Mouse (Mus musculus): ENCODE results near the gene Car10. TPM values are rescaled to one million over a fixed set of nuclear protein-coding genes. Genes with fewer than 3 reads are reported as not detected.

The Car10 gene
- polyA plus RNA-seq, 1 experiment from 2014 or later = 51.5 TPM

DNA sequence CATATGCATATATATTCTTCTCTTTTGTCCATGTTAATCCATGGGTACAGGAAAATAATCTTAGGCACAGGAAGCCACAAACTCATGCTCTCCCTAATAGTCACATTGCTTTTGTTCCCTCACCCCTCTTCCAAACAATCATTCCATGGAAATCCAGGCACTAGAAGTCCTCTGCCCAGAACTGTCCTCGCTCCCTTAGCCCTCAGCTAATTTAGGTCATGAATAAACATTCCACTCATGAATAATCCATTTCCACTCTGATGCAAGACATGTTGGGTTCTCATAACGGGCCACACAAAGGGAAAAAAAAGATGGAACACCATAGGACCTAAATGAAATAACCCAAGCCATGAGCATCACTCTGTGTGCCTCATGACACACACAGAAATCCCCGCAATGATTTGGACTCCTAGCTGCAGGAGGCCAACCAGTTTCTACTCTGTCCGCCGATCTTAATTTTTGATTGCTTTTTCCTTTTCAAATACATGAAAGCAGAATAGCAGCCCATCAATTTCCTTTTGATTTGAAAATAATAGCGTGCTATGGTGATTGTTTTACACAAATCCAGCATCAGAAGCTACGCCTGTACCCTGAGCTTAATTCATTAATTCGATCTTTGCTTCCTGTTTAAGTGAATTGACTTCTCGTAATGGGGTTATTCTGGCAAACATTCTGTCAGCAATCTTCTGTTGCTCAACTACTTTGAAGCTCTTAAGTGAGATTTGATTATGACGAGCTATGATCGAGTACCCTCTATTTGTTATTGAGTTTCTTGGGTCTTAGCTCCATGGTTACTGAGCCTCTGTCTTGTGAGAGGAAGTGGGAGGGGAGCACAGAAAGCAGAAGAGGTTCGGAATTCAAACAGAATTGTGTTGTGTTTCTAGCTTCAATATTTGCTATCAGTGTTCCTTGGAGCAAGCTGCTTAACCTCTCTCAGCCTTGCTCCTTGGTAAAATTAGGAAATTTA is 350.7 kb downstream of the Car10 start:
- Histone ChIP-seq H3K4me3 (replicated peaks; ENCODE audit: low read length) (no peak overlapping the region), H3K9me3 (ENCODE audit: control insufficient read depth, low read length) (no peaks in the 10 kb centered on the region), H3K27ac (no peak overlapping the region), H3K27me3 (ENCODE audit: control insufficient read depth, insufficient read depth, low read length) (no peaks in the 10 kb centered on the region), H3K9ac (no peak overlapping the region), H3K4me1 (replicated peaks; ENCODE audit: control insufficient read depth, insufficient read depth, low read length) (0 out of 2 replicates have a peak, but pooled peaks cover 7% of the 10 kb centered on the region), H3K36me3 (replicated peaks; ENCODE audit: control insufficient read depth, insufficient read depth) (no peaks in the 10 kb centered on the region), H3K4me2 (replicated peaks) (no peak overlapping the region)
- DNase-seq (ENCODE audit: low spot score) (no peak), ATAC-seq (ENCODE audit: low FRiP score) (no peak)
- WGBS = 62% methylated on average over 12 of the region's 12 CpGs

DNA sequence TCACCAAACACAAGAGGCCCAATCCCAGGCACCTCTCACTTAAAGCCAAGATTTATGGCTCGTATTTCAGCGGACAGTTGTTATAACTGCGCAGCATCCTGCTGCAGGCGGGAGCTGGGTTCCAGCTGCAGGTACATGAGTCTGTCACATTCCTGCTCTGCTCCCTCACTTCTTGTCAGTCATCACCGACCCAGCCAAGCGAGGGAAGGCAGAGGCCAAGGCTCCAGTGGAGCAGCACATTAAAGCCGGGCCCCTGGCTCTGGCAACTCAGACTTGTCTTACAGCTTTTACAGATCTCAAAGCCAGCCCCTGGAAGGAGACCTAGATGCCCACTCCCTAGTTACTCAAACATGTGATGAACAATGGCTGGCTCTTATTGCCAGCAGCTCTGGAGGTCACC is 352.7 kb downstream of the Car10 start:
- DNase-seq (ENCODE audit: low spot score) (no peak), ATAC-seq (ENCODE audit: low FRiP score) (no peak)
- no peaks in the 10 kb centered on the region for H3K36me3 ChIP-seq (replicated peaks; ENCODE audit: control insufficient read depth, insufficient read depth)
- H3K9ac ChIP-seq = no peak overlapping the region
- no peaks in the 10 kb centered on the region for H3K27me3 ChIP-seq (ENCODE audit: control insufficient read depth, insufficient read depth, low read length)
- no peaks in the 10 kb centered on the region for H3K9me3 ChIP-seq (ENCODE audit: control insufficient read depth, low read length)
- H3K4me3 ChIP-seq (replicated peaks; ENCODE audit: low read length) = no peak overlapping the region
- 70% methylated on average over 7 of the region's 7 CpGs for WGBS
- H3K4me2 ChIP-seq (replicated peaks) = no peak overlapping the region
- 0 out of 2 replicates have a peak, but pooled peaks cover 7% of the 10 kb centered on the region for H3K4me1 ChIP-seq (replicated peaks; ENCODE audit: control insufficient read depth, insufficient read depth, low read length)
- H3K27ac ChIP-seq = no peak overlapping the region

DNA sequence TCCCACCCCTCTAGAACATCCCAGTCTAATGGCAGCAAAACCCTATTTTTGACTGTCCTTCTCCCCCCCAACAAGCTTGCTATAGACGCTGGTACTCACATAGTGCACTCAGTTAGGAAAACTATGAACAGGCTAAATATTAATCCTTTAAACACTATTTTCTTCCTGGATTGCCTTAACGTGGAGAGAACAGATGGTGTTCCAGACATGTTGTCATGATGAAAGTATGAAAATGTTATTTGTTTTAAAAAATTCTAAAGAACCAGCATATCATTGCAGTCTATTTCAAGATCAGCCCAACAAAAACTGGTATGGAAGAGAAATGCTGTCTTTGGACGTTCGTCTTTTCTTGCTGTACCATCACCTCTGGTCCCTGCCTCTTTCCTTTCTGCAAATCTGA is 368.4 kb downstream of the Car10 start:
- WGBS = 82% methylated on average over 4 of the region's 4 CpGs
- H3K4me3 ChIP-seq (replicated peaks; ENCODE audit: low read length) = no peak overlapping the region
- no peak overlapping the region for H3K9ac ChIP-seq
- H3K27ac ChIP-seq = no peak overlapping the region
- no peaks in the 10 kb centered on the region for H3K36me3 ChIP-seq (replicated peaks; ENCODE audit: control insufficient read depth, insufficient read depth)
- no peaks in the 10 kb centered on the region for H3K27me3 ChIP-seq (ENCODE audit: control insufficient read depth, insufficient read depth, low read length)
- no peaks in the 10 kb centered on the region for H3K9me3 ChIP-seq (ENCODE audit: control insufficient read depth, low read length)
- peaks cover 4% of the 10 kb centered on the region for H3K4me1 ChIP-seq (replicated peaks; ENCODE audit: control insufficient read depth, insufficient read depth, low read length)
- H3K4me2 ChIP-seq (replicated peaks) = no peak overlapping the region
- ATAC-seq (ENCODE audit: low FRiP score) = no peak
- DNase-seq (ENCODE audit: low spot score) = no peak

DNA sequence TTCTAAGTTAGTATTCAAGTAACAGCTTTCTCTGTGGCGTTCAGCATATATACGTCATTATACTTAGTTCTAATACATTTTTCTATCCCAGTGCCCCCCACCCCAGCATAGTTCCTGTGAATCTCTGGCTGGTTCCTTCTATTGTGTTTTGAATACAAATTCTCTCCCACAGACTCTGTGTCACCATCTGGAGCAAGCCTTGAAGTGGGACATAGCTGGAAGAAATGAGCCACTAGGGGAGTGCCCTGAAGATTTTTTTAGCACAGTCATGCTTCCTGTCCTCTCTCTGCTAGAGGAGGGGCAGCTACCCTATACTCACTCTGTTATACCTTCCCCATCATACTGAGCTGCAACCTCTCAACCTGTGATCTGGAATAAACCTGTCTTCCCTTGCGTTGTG is 369.9 kb downstream of the Car10 start:
- DNase-seq (ENCODE audit: low spot score) = no peak
- no peaks in the 10 kb centered on the region for H3K36me3 ChIP-seq (replicated peaks; ENCODE audit: control insufficient read depth, insufficient read depth)
- no peak overlapping the region for H3K4me3 ChIP-seq (replicated peaks; ENCODE audit: low read length)
- H3K27me3 ChIP-seq (ENCODE audit: control insufficient read depth, insufficient read depth, low read length) = no peaks in the 10 kb centered on the region
- H3K4me2 ChIP-seq (replicated peaks) = no peak overlapping the region
- no peak overlapping the region for H3K9ac ChIP-seq
- no peak overlapping the region for H3K27ac ChIP-seq
- 82% methylated on average over 3 of the region's 3 CpGs for WGBS
- no peak for ATAC-seq (ENCODE audit: low FRiP score)
- no peaks in the 10 kb centered on the region for H3K9me3 ChIP-seq (ENCODE audit: control insufficient read depth, low read length)
- peaks cover 10% of the 10 kb centered on the region for H3K4me1 ChIP-seq (replicated peaks; ENCODE audit: control insufficient read depth, insufficient read depth, low read length)

DNA sequence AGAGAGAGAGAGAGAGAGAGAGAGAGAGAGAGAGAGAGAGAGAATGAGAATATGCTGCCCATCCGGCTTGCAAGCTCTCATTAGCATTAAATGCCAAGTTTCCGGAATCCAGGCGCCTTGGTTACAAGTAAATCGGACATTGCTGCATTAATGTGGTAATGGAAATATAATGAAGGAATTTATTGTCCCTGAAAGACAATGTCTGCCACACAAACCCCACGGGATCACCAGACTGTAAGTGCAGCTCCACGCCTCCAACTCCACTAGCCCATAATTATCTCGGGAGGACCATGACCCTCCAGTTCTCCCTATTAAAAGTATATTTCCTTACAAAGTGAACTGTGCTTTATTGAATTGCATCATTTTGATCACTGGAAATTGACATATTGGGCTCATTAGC is 372.9 kb downstream of the Car10 start:
- no peaks in the 10 kb centered on the region for H3K9me3 ChIP-seq (ENCODE audit: control insufficient read depth, low read length)
- H3K27ac ChIP-seq = no peak overlapping the region
- H3K4me3 ChIP-seq (replicated peaks; ENCODE audit: low read length) = no peak overlapping the region
- 12% methylated on average over 7 of the region's 7 CpGs for WGBS
- DNase-seq (ENCODE audit: low spot score) (peak; percentile 63), ATAC-seq (ENCODE audit: low FRiP score) (no peak)
- peak overlapping the region; percentile 20; the same call in 1 of the 2 replicates for H3K9ac ChIP-seq
- H3K27me3 ChIP-seq (ENCODE audit: control insufficient read depth, insufficient read depth, low read length) = no peaks in the 10 kb centered on the region
- peak overlapping the region; percentile 25 for H3K4me2 ChIP-seq (replicated peaks)
- H3K4me1 ChIP-seq (replicated peaks; ENCODE audit: control insufficient read depth, insufficient read depth, low read length) = peaks cover 10% of the 10 kb centered on the region
- no peaks in the 10 kb centered on the region for H3K36me3 ChIP-seq (replicated peaks; ENCODE audit: control insufficient read depth, insufficient read depth)

DNA sequence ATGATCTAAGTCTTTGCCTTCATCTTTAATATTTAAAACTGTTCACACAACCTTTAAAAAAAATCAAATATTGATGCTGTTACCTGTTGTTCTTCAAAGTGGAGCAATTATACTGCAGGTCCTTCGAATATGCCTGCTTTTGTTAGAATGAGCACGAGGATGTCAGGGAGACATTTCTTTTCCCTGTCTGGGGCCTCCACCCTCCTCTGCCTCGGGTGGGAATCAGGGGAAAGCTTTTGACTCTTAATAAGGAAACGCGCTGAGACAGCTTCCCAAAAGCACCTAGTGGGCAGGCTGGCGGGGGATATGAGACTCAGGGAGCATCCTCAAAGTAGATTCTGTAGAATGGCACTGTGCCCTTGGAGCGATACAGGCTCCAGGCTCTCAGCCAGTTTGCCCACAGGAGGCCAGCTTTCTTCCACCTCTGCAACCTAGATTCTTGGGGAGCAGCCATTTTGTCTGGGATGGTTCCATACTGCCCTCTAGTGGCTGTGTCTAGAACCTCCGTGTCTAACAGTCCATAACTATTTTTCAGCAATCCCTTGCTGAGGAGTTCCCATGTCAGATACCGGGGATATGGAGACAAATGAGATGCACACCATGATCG is 373.8 kb downstream of the Car10 start:
- Histone ChIP-seq H3K4me1 (replicated peaks; ENCODE audit: control insufficient read depth, insufficient read depth, low read length) (peaks cover 10% of the 10 kb centered on the region), H3K36me3 (replicated peaks; ENCODE audit: control insufficient read depth, insufficient read depth) (no peaks in the 10 kb centered on the region), H3K4me3 (replicated peaks; ENCODE audit: low read length) (no peak overlapping the region), H3K9me3 (ENCODE audit: control insufficient read depth, low read length) (no peaks in the 10 kb centered on the region), H3K4me2 (replicated peaks) (peak overlapping the region; percentile 27; the same call in 1 of the 2 replicates), H3K9ac (no peak overlapping the region), H3K27ac (peak overlapping the region; percentile 51; the same call in 1 of the 2 replicates), H3K27me3 (ENCODE audit: control insufficient read depth, insufficient read depth, low read length) (no peaks in the 10 kb centered on the region)
- DNase-seq (ENCODE audit: low spot score) = peak; percentile 90
- peak; percentile 72 for ATAC-seq (ENCODE audit: low FRiP score)
- 19% methylated on average over 10 of the region's 10 CpGs for WGBS

DNA sequence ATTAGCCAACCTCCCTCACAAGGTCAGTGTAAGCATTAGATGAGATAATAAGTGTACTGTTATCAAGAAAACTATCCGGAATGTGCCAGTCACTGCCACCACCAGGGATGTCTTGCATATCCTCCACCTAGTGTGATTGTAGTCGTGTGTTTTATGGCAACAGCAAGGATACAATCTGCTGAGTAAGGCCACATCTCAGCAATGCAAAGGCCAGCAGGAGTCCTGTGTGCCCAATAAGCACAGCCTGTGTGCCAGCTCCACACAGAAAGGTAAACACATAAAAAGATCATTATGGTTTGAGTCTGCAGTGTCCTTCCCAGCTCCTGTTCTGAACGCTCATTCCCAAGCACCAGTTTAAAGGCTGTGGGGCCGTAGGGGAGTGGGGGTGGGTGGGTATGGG is 386.8 kb downstream of the Car10 start:
- Histone ChIP-seq H3K4me3 (replicated peaks; ENCODE audit: low read length) (no peak overlapping the region), H3K36me3 (replicated peaks; ENCODE audit: control insufficient read depth, insufficient read depth) (no peaks in the 10 kb centered on the region), H3K27me3 (ENCODE audit: control insufficient read depth, insufficient read depth, low read length) (no peaks in the 10 kb centered on the region), H3K9me3 (ENCODE audit: control insufficient read depth, low read length) (no peaks in the 10 kb centered on the region), H3K9ac (no peak overlapping the region), H3K27ac (no peak overlapping the region), H3K4me2 (replicated peaks) (no peak overlapping the region), H3K4me1 (replicated peaks; ENCODE audit: control insufficient read depth, insufficient read depth, low read length) (0 out of 2 replicates have a peak, but pooled peaks cover 4% of the 10 kb centered on the region)
- WGBS = 81% methylated on average over 4 of the region's 4 CpGs
- DNase-seq (ENCODE audit: low spot score) (no peak), ATAC-seq (ENCODE audit: low FRiP score) (no peak)

DNA sequence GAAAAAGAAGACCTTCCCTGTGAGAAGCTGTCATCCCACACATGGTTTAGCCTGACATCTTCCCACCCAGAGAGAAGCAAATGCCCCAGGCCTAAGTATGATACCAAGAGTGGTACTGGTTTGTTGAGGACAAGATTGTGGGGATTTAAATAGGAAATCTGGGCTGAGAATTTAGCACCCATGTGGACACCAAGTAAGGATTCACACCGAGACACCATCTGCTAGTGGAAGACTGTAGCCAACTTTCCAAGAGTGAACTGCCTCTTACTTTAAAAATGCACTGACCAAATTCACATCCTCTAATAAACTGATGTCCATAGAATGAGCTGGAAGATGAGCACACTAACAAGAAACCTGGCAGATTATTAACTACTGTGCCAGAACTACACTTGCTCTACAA is 389.2 kb downstream of the Car10 start:
- H3K27ac ChIP-seq = no peak overlapping the region
- DNase-seq (ENCODE audit: low spot score) (no peak), ATAC-seq (ENCODE audit: low FRiP score) (no peak)
- H3K9me3 ChIP-seq (ENCODE audit: control insufficient read depth, low read length) = no peaks in the 10 kb centered on the region
- H3K4me2 ChIP-seq (replicated peaks) = no peak overlapping the region
- no peak overlapping the region for H3K9ac ChIP-seq
- 0 out of 2 replicates have a peak, but pooled peaks cover 4% of the 10 kb centered on the region for H3K4me1 ChIP-seq (replicated peaks; ENCODE audit: control insufficient read depth, insufficient read depth, low read length)
- no peak overlapping the region for H3K4me3 ChIP-seq (replicated peaks; ENCODE audit: low read length)
- 100% methylated on average over 1 of the region's 1 CpGs for WGBS
- H3K36me3 ChIP-seq (replicated peaks; ENCODE audit: control insufficient read depth, insufficient read depth) = no peaks in the 10 kb centered on the region
- no peaks in the 10 kb centered on the region for H3K27me3 ChIP-seq (ENCODE audit: control insufficient read depth, insufficient read depth, low read length)

DNA sequence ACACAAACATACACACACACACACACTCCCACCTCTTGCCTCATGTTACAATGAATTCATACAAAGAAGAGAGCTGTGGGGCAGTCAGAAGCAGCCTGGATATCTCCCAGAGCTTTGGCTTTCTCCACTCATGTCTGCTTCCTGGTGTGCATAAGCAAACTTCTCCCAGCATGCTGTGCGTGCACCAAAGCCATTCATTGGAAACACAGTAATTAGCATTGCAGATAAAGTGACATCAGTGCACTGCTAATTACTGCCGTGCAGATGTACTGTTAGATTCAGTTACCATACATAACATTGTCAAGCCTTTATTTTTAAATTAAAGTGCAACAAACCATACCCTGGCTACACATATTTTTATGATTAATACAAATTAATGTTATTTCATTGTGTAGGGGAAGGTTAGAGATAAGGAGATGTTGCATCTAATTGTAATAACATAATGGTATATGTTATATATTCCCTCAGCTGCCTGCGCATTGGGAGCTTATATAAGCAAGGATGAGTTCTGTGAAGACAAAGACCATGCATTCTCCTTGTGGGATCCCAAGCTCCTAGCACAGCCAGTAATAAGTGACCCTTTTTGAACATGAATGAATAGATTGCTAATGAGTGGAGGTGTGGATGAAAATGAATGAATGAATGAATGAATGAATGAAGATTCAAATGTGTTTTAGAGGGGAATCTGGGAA is 390.2 kb downstream of the Car10 start:
- 0 out of 2 replicates have a peak overlapping the region, but pooled peaks have one; percentile 9 for H3K27ac ChIP-seq
- no peak for DNase-seq (ENCODE audit: low spot score)
- H3K4me2 ChIP-seq (replicated peaks) = no peak overlapping the region
- 56% methylated on average over 3 of the region's 3 CpGs for WGBS
- no peak for ATAC-seq (ENCODE audit: low FRiP score)
- no peaks in the 10 kb centered on the region for H3K9me3 ChIP-seq (ENCODE audit: control insufficient read depth, low read length)
- H3K9ac ChIP-seq = no peak overlapping the region
- H3K36me3 ChIP-seq (replicated peaks; ENCODE audit: control insufficient read depth, insufficient read depth) = no peaks in the 10 kb centered on the region
- no peak overlapping the region for H3K4me3 ChIP-seq (replicated peaks; ENCODE audit: low read length)
- no peaks in the 10 kb centered on the region for H3K27me3 ChIP-seq (ENCODE audit: control insufficient read depth, insufficient read depth, low read length)
- 0 out of 2 replicates have a peak, but pooled peaks cover 4% of the 10 kb centered on the region for H3K4me1 ChIP-seq (replicated peaks; ENCODE audit: control insufficient read depth, insufficient read depth, low read length)

All from hindbrain, embryonic 14.5 days (tissue).